ENCODE assay signal across 13 mouse cellular contexts in genomic region chr19:36119783-36120471, GRCm38 (mm10). TPM values are rescaled to one million over a fixed set of nuclear protein-coding genes. Genes with fewer than 3 reads are reported as not detected.
DNase-seq lines count a peak whose midpoint lies in the region; TF ChIP-seq lines count a peak whose summit lies in the region.
"Had no signal": no experiment of that assay in that cellular context is flagged by ENCODE, and none has a peak within 500 bp of the region (broad histone marks: within the 10 kb centered on the region; RNA-seq: fewer than 3 reads in every experiment).

TSS of gene Ankrd1 (minus strand) at chr19:36120099.

- H3K27me3 ChIP-seq in heart, adult 2 months (ENCODE audit: control insufficient read depth, insufficient read depth, low read length): no peaks in the 10 kb centered on the region
- H3K27me3 ChIP-seq: intestine, embryonic 15.5 days had no signal

- peak; percentile 27; the same call in 1 of the 2 replicates for TF ChIP-seq EP300 in heart, adult 2 months (IDR thresholded peaks at IDR 0.05; ENCODE audit: insufficient read depth, low read depth, low read length)

- WGBS in heart, adult 2 months: 20% methylated on average over 14 of the region's 14 CpGs

- H3K4me1 ChIP-seq in heart, adult 2 months (ENCODE audit: control insufficient read depth, insufficient read depth, low read length): 0 out of 2 replicates have a peak, but pooled peaks cover 1% of the 10 kb centered on the region
- H3K4me1 ChIP-seq: forebrain, embryonic 10.5 days; intestine, embryonic 15.5 days had no signal

- TF ChIP-seq POLR2A in heart, adult 2 months (IDR thresholded peaks at IDR 0.05; ENCODE audit: insufficient read depth, low read depth, low read length): peak; percentile 60

- intact Hi-C loops in heart, adult 2 months (cut with DNase I): loop anchor here (2.0 to 10.0 kb wide), 2 partner anchors 49 to 225 kb away; partner anchors contain the start of gene Pcgf5
- intact Hi-C loops in heart, postnatal 25 days (cut with DNase I): loop anchor here (5.0 to 10.0 kb wide), 4 partner anchors 47 to 435 kb away; partner anchors contain the start of genes Hectd2 and Pcgf5

- peak; percentile 89 for DNase-seq in 3134 (ENCODE audit: extremely low read depth, insufficient read length, low spot score)
- DNase-seq in Muller cell, postnatal 12 days (ENCODE audit: inconsistent ontology term): peak; percentile 92
- DNase-seq in heart, adult 2 months: peak; percentile 37 to 73
- DNase-seq in heart, postnatal 25 days (ENCODE audit: low spot score): no peak
- DNase-seq in adrenal gland, adult 18-20 months (ENCODE audit: low spot score in 2 of 2): no peak
- DNase-seq in spleen, postnatal 10 days (ENCODE audit: low spot score in 2 of 2): no peak
- DNase-seq in thymus, postnatal 10 days (ENCODE audit: low spot score in 2 of 2): no peak
- DNase-seq: liver; thymus, postnatal 25 days had no signal

- H3K36me3 ChIP-seq in heart, adult 2 months (ENCODE audit: control insufficient read depth, insufficient read depth, low read length): peaks cover 5% of the 10 kb centered on the region
- H3K36me3 ChIP-seq: forebrain, embryonic 10.5 days; intestine, embryonic 15.5 days had no signal

- TF ChIP-seq CTCF in heart, adult 2 months (IDR thresholded peaks at IDR 0.05): no peak

- peak within 1 kb of the TSS; percentile 22 for H3K4me3 ChIP-seq in heart, adult 2 months
- H3K4me3 ChIP-seq: forebrain, embryonic 10.5 days; intestine, embryonic 15.5 days had no signal

- peak within 1 kb of the TSS; percentile 71 for H3K9ac ChIP-seq in heart, adult 2 months (ENCODE audit: low read depth, low read length)
- H3K9ac ChIP-seq: intestine, embryonic 15.5 days had no signal

- no peaks in the 10 kb centered on the region for H3K79me2 ChIP-seq in heart, adult 2 months (replicated peaks; ENCODE audit: control insufficient read depth, insufficient read depth, low read length)

- peak within 1 kb of the TSS; percentile 79 for H3K27ac ChIP-seq in heart, adult 2 months
- H3K27ac ChIP-seq: forebrain, embryonic 10.5 days; intestine, embryonic 15.5 days had no signal

RNA-seq across cellular contexts. Expression of gene Ankrd1, which starts in this region (rescaled TPM):
- 100 to 1,000 TPM; 383 to 550 TPM for total RNA-seq in heart, adult 2 months (2021)
- polyA plus RNA-seq in heart, adult 2 months (2012; rRNA removed): 316 and 466 TPM in 2 replicates
- 100 to 1,000 TPM; 411 to 470 TPM for total RNA-seq in heart, postnatal 25 days (2021)
- total RNA-seq in adrenal gland, adult 18-20 months (2021): not detected
- total RNA-seq: layer of hippocampus, postnatal 10 days; megakaryocyte progenitor cell, adult 5-6 weeks had no signal
- polyA plus RNA-seq: forebrain, embryonic 10.5 days had no signal

Comparison
In these comparisons a context has a peak if more than half of its experiments do, and no peak if none do; other contexts are left out.
1. RNA of gene Ankrd1 (total RNA-seq): 383 to 550 TPM in heart, adult 2 months and 411 to 470 TPM in heart, postnatal 25 days; not detected in adrenal gland, adult 18-20 months; every median in the first group is over 100 times any median in the second.
2. DNase-seq: peak in 3134 (single experiment), Muller cell, postnatal 12 days (single experiment) and heart, adult 2 months (2 of 2); none in heart, postnatal 25 days (single experiment), adrenal gland, adult 18-20 months (0 of 2), spleen, postnatal 10 days (0 of 2) and thymus, postnatal 10 days (0 of 2).